Mouse (Mus musculus) heart, adult 8-10 months (tissue): ENCODE results near the gene Arl6. TPM values are rescaled to one million over a fixed set of nuclear protein-coding genes. Genes with fewer than 3 reads are reported as not detected.

ENCODE experiments used
- DNase-seq: peaks from one replicate; pipeline ENCODE4 v3.0.0; 2022; ENCODE audit warnings: low spot score
- total RNA-seq, 4 experiments: library from RNA; stranded (reverse); gene quantifications; 2 replicates each; pipeline ENCODE4 v1.2.4; 2022

The Arl6 gene
- total RNA-seq, 4 experiments from 2014 or later, result 4.1 to 5.5 (median 4.8) TPM

- DNase-seq, result no peak
Observed at GRCm38 (mm10) chr16:59587816-59588215, 51.4 kb downstream of the Arl6 start.

- DNase-seq, result no peak
Observed at GRCm38 (mm10) chr16:59586911-59587310, 52.3 kb downstream of the Arl6 start.

- no peak for DNase-seq
Observed at GRCm38 (mm10) chr16:59586276-59586675, 52.9 kb downstream of the Arl6 start.

GRCm38 (mm10) chr16:59585706-59586244 lies 53.4 kb downstream of the Arl6 start:
- DNase-seq, result no peak

- no peak for DNase-seq
Observed at GRCm38 (mm10) chr16:59583515-59583914, 55.7 kb downstream of the Arl6 start.

GRCm38 (mm10) chr16:59579237-59579636 lies 60.0 kb downstream of the Arl6 start:
- DNase-seq, result no peak

GRCm38 (mm10) chr16:59573961-59574360 lies 65.2 kb downstream of the Arl6 start:
- DNase-seq, result no peak

GRCm38 (mm10) chr16:59572685-59573084 lies 66.5 kb downstream of the Arl6 start:
- no peak for DNase-seq

- DNase-seq, result no peak
Observed at GRCm38 (mm10) chr16:59570807-59571206, 68.4 kb downstream of the Arl6 start.

- DNase-seq, result no peak
Observed at GRCm38 (mm10) chr16:59569837-59570236, 69.4 kb downstream of the Arl6 start.

GRCm38 (mm10) chr16:59567721-59568381 lies 71.3 kb downstream of the Arl6 start:
- peak; percentile 49 for DNase-seq

GRCm38 (mm10) chr16:59566437-59566836 lies 72.8 kb downstream of the Arl6 start:
- no peak for DNase-seq

- no peak for DNase-seq
Observed at GRCm38 (mm10) chr16:59565631-59566030, 73.6 kb downstream of the Arl6 start.

GRCm38 (mm10) chr16:59564025-59564424 lies 75.2 kb downstream of the Arl6 start:
- DNase-seq, result no peak

Other genes starting within 250 kb of the Arl6 start
- under 1 TPM in 2 of 4 experiments, not detected in 2; 0.12 to 0.13 TPM for gene Gabrr3, start 232.1 kb downstream of the Arl6 start, total RNA-seq
- gene Riox2, start 167.6 kb downstream of the Arl6 start, total RNA-seq, result 10 to 100 TPM; 14.8 to 19.4 (median 17.3) TPM
- 10 to 100 TPM; 71.6 to 83.9 (median 77.2) TPM for gene Crybg3, start 38.4 kb downstream of the Arl6 start, total RNA-seq